Mouse (Mus musculus) liver, postnatal 0 days (tissue): ENCODE measurements at regions not wholly inside any gene's neighbourhood (a gene's known extent, or its start where the extent isn't known, plus 50 kb on each side); places are given as distances from the start of the nearest gene placed in this dataset.

ENCODE experiments used
- ATAC-seq: fragments of 200-750 bp; cut with Nextera tagmentation; 2 replicates; pipeline ENCODE4 v1.8.0; 2017; ENCODE audit warnings: mild to moderate bottlenecking, moderate library complexity
- DNase-seq: peaks from one replicate; pipeline ENCODE4 v3.0.0-alpha.2; 2016
- H3K27ac ChIP-seq: fragments of 300-500 bp; sonication (generic); 2 replicates; pipeline ENCODE4 v1.5.1; 2014; ENCODE audit warnings: antibody characterized with exemption, moderate library complexity, mild to moderate bottlenecking, low read depth
- H3K27me3 ChIP-seq: fragments of 300-500 bp; sonication (generic); 2 replicates; pipeline ENCODE4 v1.6.1; 2014; ENCODE audit warnings: low read length, control low read depth, mixed read lengths; ENCODE audit not compliant: insufficient read depth
- H3K36me3 ChIP-seq: fragments of 300-500 bp; sonication (generic); replicated peaks from 2 replicates; pipeline ENCODE4 v1.6.1; 2014; ENCODE audit warnings: mild to moderate bottlenecking, control low read depth, low read length, moderate library complexity, mixed read lengths; ENCODE audit not compliant: insufficient read depth
- H3K4me1 ChIP-seq: fragments of 300-500 bp; sonication (generic); 2 replicates; pipeline ENCODE4 v1.6.1; 2014; ENCODE audit warnings: antibody characterized with exemption, mild to moderate bottlenecking, control low read depth; ENCODE audit not compliant: insufficient read depth
- H3K4me2 ChIP-seq: fragments of 300-500 bp; sonication (generic); 2 replicates; pipeline ENCODE4 v1.6.1; 2014; ENCODE audit warnings: low read depth, mild to moderate bottlenecking, low read length, moderate library complexity, mixed read lengths
- H3K4me3 ChIP-seq: fragments of 300-500 bp; sonication (generic); 2 replicates; pipeline ENCODE4 v1.5.1; 2014; ENCODE audit warnings: low read depth, low read length
- H3K9ac ChIP-seq: fragments of 300-500 bp; sonication (generic); replicated peaks from 2 replicates; pipeline ENCODE4 v1.6.1; 2014; ENCODE audit warnings: mild to moderate bottlenecking, moderate library complexity
- H3K9me3 ChIP-seq: fragments of 300-500 bp; sonication (generic); 2 replicates; pipeline ENCODE4 v1.6.1; 2016; ENCODE audit warnings: mild to moderate bottlenecking, control low read depth, low read length, mixed read lengths
- CTCF ChIP-seq: sonication (generic); IDR thresholded peaks from 2 replicates; pipeline ENCODE4 v1.5.1; 2016; ENCODE audit warnings: antibody characterized with exemption, low read depth
- EP300 ChIP-seq: IDR thresholded peaks from 2 replicates; pipeline ENCODE4 v1.6.1; 2016; ENCODE audit warnings: antibody characterized with exemption, low read depth, mild to moderate bottlenecking
- WGBS: fragments of 180-500 bp; shearing (Covaris S2); extraction: QIAGEN DNeasy Blood & Tissue Kit; methylation state at CpG from one replicate; pipeline ENCODE4 v1.1.7; 2014; ENCODE audit not compliant: insufficient replicate concordance; 5-methylcytosine and 5-hydroxymethylcytosine counted together

DNA sequence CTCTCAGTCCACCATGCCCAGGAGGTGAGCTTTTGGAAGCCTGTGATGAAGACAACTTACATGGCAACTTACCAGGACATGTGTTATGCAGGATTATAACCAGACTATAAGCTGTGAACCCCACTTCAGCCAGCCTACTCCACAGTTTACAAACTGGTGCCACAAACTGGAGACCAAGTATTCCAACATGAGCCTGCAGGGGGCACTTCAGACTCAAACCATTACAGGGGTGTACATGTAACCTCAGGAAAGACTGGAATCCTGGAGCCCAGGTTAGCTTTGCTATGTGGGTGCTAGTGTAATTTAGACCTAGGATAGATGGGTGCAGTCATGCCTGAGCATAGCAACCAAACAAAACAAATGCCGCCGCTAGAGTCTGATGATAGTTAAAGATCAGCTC lies 124.0 kb upstream of the Lyplal1 start:
- 87% methylated on average over 2 of the region's 2 CpGs for WGBS
- Histone ChIP-seq H3K4me1 (no peaks in the 10 kb centered on the region), H3K27me3 (no peaks in the 10 kb centered on the region), H3K4me2 (no peak overlapping the region), H3K9ac (no peak overlapping the region), H3K9me3 (no peaks in the 10 kb centered on the region), H3K4me3 (no peak overlapping the region), H3K36me3 (no peaks in the 10 kb centered on the region), H3K27ac (no peak overlapping the region)
- ATAC-seq (no peak), DNase-seq (no peak)
- TF ChIP-seq CTCF, result peak; percentile 42
- no peak for TF ChIP-seq EP300

DNA sequence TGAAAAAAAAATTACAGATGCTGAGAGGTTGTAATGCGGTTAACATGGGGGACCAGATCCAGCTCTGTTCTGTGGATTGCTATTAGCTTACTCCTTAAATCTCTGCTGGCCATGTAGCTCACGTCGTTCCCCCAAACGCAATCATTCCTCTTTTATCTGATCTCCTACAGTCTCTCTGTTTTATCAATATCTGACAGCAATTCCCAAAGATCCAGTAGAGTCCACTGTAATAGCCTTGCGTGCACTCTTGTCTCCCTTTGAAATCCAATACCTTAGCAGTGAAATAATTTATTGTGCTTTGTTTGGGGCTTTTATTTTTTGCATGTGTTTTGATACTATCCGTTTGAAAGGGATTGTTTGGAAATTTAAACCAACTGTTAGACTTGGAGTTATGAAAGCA lies 120.4 kb upstream of the Lyplal1 start:
- DNase-seq, result no peak
- TF ChIP-seq EP300 (no peak), CTCF (no peak)
- WGBS, result 68% methylated on average over 6 of the region's 6 CpGs

DNA sequence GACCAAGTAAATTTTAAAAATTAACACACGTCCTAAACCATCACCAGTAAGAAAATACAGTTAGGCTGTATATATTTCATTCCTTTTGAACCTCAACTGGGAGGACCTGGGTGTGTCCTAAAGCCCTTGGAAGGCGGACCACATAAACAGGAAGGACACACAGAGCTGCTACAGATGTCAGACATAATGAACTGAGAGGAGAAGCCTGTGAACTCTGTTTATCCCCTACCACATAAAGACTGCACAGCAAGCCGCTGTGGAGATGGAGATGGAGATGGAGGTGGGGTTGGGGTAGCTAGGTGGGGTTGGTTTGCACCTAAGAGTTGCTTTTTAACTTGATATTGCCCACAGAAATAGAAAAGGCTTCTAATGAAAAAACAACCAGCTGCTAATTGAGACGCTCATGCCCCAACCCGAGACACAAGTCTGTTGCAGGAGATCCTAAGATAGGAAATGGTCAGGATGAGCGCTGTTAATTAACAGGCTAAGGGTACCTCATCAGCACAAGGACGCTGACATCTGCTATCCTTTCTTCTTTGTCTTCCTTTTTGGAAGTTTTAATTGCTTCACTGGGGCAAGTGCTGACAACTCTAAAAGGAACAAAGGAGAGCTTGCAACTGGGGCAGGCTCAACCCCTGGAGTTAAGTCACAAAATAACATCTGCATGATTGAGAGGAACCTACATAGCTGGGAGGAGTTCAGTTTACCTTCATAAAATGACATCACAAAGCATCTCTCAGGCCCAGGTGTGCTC lies 119.3 kb upstream of the Lyplal1 start:
- no peak for DNase-seq

More for the DNA sequence above, 120.4 kb upstream of the Lyplal1 start:
- no peak overlapping the region for H3K27ac ChIP-seq
- no peak overlapping the region for H3K4me3 ChIP-seq
- H3K9ac ChIP-seq, result no peak overlapping the region
- H3K36me3 ChIP-seq, result no peaks in the 10 kb centered on the region
- no peak overlapping the region for H3K4me2 ChIP-seq
- no peak for ATAC-seq
- no peaks in the 10 kb centered on the region for H3K4me1 ChIP-seq
- no peaks in the 10 kb centered on the region for H3K27me3 ChIP-seq
- no peaks in the 10 kb centered on the region for H3K9me3 ChIP-seq

DNA sequence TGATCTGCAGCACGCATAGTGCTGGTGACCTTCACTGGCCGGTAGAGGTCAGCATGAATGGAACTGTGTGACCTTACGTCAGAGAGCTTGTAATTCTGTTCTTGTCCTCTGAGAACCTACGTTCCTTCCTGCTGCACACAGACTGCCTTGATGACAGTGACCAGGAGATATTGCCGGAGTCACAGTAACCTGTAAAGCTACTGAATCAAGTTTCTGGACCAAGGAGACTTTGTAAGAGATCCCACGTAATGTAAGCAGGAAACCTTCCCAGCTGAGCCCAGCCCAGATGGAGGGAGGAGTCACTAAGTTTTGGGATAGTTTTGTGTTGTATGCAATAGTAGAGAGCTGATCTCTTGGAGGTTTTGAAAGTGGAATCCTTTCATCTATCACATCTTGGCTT lies 117.4 kb upstream of the Lyplal1 start:
- Histone ChIP-seq H3K9ac (no peak overlapping the region), H3K27ac (no peak overlapping the region), H3K4me2 (no peak overlapping the region), H3K27me3 (no peaks in the 10 kb centered on the region), H3K9me3 (no peaks in the 10 kb centered on the region), H3K4me1 (no peaks in the 10 kb centered on the region), H3K36me3 (no peaks in the 10 kb centered on the region), H3K4me3 (no peak overlapping the region)
- WGBS, result 80% methylated on average over 6 of the region's 6 CpGs
- no peak for DNase-seq
- ATAC-seq, result no peak
- TF ChIP-seq EP300, result no peak
- no peak for TF ChIP-seq CTCF

More for the DNA sequence above, 119.3 kb upstream of the Lyplal1 start:
- WGBS, result 54% methylated on average over 7 of the region's 7 CpGs
- TF ChIP-seq CTCF (no peak), EP300 (no peak)
- Histone ChIP-seq H3K4me1 (no peaks in the 10 kb centered on the region), H3K4me2 (no peak overlapping the region), H3K4me3 (no peak overlapping the region), H3K27me3 (no peaks in the 10 kb centered on the region), H3K36me3 (no peaks in the 10 kb centered on the region), H3K9me3 (no peaks in the 10 kb centered on the region), H3K27ac (no peak overlapping the region), H3K9ac (no peak overlapping the region)
- ATAC-seq, result no peak

DNA sequence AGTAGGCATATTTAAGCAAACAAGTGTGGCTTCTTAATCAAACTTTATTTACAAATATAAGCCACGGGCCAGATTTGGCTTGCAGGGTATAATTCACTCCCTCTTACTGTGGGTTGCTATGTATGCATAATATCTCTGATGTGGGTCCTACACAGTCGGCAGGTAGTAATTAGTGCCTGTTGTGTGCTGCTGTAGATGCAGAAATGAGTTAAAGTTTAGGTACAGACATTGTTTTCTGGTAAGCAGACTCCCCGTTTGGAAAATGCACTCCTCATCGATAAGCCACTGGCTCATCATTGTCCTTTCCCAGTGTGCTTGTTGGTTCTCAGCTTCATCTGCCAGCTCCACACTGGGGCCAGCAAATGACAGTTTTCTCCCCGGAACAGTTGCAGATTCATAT lies 113.4 kb upstream of the Lyplal1 start:
- ATAC-seq, result no peak

DNA sequence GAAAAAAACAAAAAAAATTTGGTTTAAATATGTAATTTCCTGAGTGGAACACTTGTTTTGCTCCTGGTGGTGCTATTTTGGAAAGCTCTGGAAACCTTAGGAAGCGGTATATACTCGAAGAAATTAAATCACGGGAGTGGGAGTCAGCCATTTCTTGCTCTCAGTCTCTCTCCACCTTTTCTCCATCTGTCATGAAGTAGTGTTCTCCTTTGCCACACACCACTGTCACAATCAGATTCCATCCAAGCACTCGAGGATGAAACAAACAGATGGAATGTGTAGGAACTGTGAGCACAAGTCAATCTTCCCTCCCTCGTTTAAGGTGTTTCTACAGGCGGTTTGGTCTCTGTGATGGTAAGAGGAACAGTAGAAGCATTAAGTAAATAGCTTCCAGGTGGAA lies 112.7 kb upstream of the Lyplal1 start:
- Histone ChIP-seq H3K4me3 (no peak overlapping the region), H3K4me1 (no peaks in the 10 kb centered on the region), H3K27ac (no peak overlapping the region), H3K9me3 (no peaks in the 10 kb centered on the region), H3K9ac (no peak overlapping the region), H3K27me3 (no peaks in the 10 kb centered on the region), H3K4me2 (no peak overlapping the region), H3K36me3 (no peaks in the 10 kb centered on the region)
- TF ChIP-seq CTCF, result no peak
- TF ChIP-seq EP300, result no peak
- no peak for ATAC-seq
- 67% methylated on average over 6 of the region's 6 CpGs for WGBS
- DNase-seq, result no peak

More for the DNA sequence above, 113.4 kb upstream of the Lyplal1 start:
- Histone ChIP-seq H3K27ac (no peak overlapping the region), H3K27me3 (no peaks in the 10 kb centered on the region), H3K9ac (no peak overlapping the region), H3K4me2 (no peak overlapping the region), H3K9me3 (no peaks in the 10 kb centered on the region), H3K36me3 (no peaks in the 10 kb centered on the region), H3K4me3 (no peak overlapping the region), H3K4me1 (no peaks in the 10 kb centered on the region)
- DNase-seq, result no peak
- 76% methylated on average over 5 of the region's 5 CpGs for WGBS
- TF ChIP-seq CTCF (no peak), EP300 (no peak)

DNA sequence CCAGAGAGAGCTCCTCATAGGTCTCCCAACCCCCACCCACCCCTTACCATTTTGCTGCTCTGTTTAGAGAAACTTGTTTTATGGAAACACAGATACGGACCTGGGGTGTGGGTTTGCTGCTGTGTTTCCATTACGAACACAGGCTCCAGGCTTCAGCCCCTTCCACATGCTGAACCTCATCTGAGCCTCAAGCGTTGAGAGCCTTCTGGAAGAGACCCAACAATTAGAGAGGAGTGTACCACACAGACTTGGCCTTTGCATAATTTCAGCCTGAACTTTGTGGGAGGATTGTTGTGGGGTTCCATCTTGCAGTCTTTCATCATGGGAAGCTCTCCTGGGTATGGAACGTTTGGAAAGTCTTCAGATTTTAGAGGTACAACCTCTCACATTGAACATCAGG lies 111.3 kb upstream of the Lyplal1 start:
- H3K4me3 ChIP-seq, result no peak overlapping the region
- H3K9me3 ChIP-seq, result no peaks in the 10 kb centered on the region
- no peak for ATAC-seq
- no peak overlapping the region for H3K9ac ChIP-seq
- H3K27me3 ChIP-seq, result no peaks in the 10 kb centered on the region
- H3K27ac ChIP-seq, result no peak overlapping the region
- no peak for DNase-seq
- TF ChIP-seq EP300 (no peak), CTCF (no peak)
- H3K4me2 ChIP-seq, result no peak overlapping the region
- 67% methylated on average over 4 of the region's 4 CpGs for WGBS
- no peaks in the 10 kb centered on the region for H3K36me3 ChIP-seq
- H3K4me1 ChIP-seq, result no peaks in the 10 kb centered on the region
